Mouse (Mus musculus): Measurements from ENCODE around the gene Ubr3.

DNA sequence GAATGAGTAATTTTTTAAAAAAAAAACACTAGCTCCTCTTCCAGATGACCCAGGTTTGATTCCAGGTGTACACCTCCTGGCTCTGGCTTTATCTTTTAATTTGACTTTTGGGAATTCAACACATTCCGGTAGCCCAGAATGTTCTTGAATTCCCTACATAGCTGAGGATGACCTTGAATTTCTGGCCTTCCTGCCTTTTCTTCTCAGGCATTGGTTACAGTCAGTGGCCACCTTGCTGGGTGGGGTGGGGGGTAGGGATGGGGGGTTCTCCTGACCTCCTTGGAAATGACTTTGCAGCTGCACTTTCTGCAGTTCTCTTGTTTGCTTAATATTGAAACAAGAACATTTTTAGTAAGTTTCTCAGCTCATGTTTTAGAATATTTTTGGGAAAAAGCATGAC, 3.9 kb upstream of the Ubr3 start:
- TF ChIP-seq CTCF (IDR thresholded peaks at IDR 0.05; ENCODE audit: extremely low read depth, insufficient read length, insufficient replicate concordance, low read depth, low read length): no peak
- no peak for TF ChIP-seq POLR2A (IDR thresholded peaks at IDR 0.05; ENCODE audit: low read depth, low read length)

Measured in small intestine, adult 2 months (tissue).